Mouse (Mus musculus) brain, embryonic 14.5 days (tissue): ENCODE data around the gene Tcte1. TPM values are rescaled to one million over a fixed set of nuclear protein-coding genes. Genes with fewer than 3 reads are reported as not detected.

Experiments used
- DNase-seq: peaks from one replicate; pipeline ENCODE4 v3.0.0-alpha.2; 2011; ENCODE audit warnings: low read depth
- CTCF ChIP-seq: fragments of 200-500 bp; IDR thresholded peaks from 2 replicates; pipeline ENCODE4 v1.5.1; 2012; ENCODE audit warnings: inconsistent platforms, mild to moderate bottlenecking, moderate library complexity, borderline replicate concordance; ENCODE audit not compliant: insufficient read depth, insufficient read length; ENCODE audit errors: extremely low read depth
- POLR2A ChIP-seq: fragments of 200-500 bp; IDR thresholded peaks from 2 replicates; pipeline ENCODE4 v1.6.1; 2012; ENCODE audit warnings: mild to moderate bottlenecking, inconsistent platforms, borderline replicate concordance; ENCODE audit not compliant: poor library complexity, insufficient read depth, insufficient read length, severe bottlenecking; ENCODE audit errors: extremely low read depth
- polyA plus RNA-seq: library from polyadenylated mRNA; depleted of rRNA; stranded (reverse); fragments of >200 nt; gene quantifications from 2 replicates; pipeline ENCODE4 v1.2.3, GENCODE M21; 2012

Gene Tcte1
- polyA plus RNA-seq, 1 experiment, result 0.92 TPM

DNA sequence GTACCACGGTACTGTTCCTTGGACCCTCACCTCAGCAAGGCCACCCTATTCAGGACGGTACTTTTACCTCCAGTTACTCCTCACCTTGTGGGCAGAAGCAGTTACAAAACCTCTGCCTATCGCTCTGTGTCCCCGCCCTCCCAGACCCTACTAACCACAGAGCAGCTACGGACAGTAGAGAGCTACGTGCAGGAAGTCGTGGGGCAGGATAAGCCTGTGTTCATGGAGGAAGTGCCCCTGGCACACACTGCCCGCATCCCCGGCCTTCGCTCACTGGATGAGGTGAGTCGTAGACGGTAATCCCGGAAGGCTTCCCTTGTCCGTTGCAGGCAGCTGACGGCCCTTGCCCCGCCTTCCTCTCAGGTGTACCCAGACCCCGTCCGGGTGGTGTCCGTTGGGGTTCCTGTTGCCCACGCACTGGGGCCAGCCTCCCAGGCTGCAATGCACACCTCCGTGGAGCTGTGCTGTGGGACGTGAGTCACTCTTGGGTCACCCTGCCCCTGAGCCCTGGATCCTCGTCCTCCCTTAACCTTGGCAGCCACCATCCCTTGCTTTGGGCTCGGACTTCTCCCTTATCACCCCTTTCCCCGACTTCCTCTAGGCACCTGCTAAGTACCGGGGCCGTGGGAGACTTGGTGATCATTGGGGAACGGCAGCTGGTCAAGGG, 5.6 kb upstream of the Tcte1 start:
- no peak for DNase-seq
- no peak for TF ChIP-seq POLR2A
- TF ChIP-seq CTCF, result no peak

DNA sequence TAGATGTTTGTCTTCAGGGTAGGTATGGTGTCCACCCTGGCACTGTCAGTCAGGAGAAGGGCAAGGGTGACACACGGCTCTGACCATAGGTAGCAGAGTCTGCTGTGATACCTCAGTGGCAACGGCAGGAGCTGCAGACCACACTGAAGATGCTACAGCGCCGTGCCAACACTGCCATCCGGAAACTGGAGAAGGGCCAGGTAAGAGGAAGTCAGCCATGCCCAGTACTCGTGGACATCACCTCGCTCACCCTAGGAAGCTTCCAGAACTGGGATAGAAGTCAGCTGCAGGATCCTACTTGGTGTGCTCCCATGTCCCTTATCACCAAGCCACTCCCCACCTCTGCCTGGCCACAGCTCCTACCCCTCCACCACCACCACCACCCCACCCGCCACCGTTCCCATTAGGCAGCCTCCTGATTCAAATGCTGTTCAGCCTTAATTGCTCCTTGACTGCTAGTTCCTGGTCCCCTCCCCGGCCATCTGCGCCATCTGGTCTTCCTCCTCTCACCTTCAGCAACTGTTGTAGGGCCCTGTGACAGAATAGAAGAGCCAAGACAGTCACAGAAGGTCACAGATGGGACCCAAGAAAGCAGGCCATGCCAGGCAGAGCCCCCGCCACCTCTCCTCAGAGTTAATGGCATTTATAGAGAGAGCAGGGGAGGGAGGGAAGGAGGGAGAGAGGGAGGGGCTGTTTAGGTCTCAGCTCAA, 4.3 kb upstream of the Tcte1 start:
- TF ChIP-seq POLR2A, result no peak
- no peak for TF ChIP-seq CTCF
- peak; percentile 74 for DNase-seq

DNA sequence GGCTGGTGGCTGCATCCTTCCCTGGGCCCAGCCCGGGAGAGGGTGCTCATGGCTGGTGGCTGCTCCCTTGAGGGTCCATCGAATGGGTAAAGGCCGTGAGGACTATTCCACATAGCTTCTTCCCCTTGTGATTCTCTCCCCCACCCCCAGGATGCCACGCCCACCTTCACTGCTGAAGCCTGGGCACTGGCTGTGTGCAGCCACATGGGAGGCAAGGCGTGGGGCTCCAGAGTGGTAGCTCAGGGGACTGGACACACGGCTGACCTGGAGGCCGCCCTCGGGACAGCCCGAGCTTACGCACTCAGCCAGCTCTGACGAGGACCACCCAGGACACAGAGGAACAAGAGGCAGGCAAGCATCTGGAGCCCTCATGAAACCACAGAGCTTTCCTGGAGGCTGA, 3.1 kb upstream of the Tcte1 start:
- DNase-seq, result no peak
- TF ChIP-seq CTCF (no peak), POLR2A (no peak)

DNA sequence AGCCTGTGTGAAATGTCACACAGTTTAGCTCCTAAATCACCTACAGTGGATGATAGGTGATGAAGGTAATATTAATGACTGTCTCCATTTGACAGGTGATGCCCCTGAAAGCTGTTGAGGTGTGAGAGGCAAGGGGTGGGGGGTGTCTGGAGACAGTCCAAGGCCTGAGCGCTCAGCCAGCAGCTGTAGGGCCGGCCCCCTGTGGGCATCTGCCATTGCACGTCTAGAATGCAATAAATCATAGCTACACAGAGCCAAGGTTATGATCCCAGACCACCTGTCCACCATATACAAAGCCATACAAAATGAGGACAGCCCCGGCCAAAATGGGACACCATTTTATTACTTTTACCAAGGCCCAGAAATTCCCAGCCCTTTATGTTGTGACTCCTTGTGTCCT, 1.7 kb downstream of the Tcte1 start:
- DNase-seq, result no peak
- TF ChIP-seq CTCF (no peak), POLR2A (no peak)

DNA sequence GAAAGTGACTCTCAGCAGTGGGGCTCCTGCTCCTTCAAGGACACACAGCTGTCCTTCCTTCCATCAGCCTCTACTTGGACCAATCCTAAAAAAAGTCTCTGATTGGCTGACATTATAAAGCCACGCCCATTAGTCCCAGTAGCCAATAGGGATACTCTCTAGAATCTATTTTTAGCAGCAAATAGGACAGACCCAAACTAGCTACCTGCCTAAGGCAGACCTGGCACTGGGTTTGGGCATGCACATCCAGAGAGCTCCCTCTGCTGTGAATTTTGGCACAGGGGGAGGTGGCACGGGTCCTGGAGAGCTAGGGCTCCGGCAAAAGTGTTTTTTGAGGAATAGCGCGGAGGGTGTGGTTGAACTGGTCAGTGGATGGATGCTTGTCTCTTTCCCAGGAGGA, 3.3 kb downstream of the Tcte1 start:
- TF ChIP-seq POLR2A (no peak), CTCF (no peak)
- DNase-seq, result no peak

DNA sequence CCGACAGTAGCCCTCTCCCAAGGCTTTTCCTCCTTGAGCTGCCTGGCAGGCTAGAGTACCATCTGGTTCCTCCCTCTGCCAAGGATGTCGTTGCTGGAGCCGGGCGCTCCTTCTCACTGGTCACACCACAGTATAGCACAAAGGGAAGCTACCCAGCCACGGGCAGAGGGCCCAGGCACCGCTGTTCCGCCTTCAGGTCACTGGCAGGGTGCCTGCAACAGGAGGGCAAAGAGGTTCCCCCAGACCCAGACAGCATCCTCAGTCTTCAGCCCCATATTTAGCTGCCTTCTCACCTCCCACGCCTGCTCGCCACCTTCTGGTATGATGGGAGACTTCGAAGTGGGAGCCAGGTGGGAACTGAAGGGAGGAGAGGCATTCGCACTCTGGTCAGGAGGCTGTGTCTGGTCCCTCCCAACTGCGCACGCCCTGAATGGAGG, 7.1 kb downstream of the Tcte1 start:
- TF ChIP-seq POLR2A (no peak), CTCF (0 out of 2 replicates have a peak, but pooled peaks have one; percentile 5)
- peak; percentile 84 for DNase-seq

DNA sequence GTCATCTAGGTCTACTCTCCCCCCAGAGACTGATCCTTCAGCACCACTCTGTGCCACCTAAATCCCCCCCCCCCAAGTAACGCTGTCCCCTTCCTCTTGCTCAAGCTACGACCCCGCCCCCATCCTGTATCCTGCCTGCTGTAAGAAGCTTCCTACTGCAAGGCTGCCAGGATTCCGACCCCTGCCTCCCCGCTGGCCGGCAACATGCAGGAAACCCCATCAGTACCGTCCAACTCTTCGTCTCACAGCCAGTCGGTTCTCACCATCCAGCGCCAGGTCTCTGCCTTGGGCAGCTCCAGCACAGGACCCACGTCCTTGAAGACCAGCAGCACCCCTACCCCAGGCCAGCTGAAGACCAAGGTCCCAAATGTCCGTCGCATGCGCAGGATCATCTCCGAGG, 9.7 kb downstream of the Tcte1 start:
- DNase-seq, result no peak
- TF ChIP-seq CTCF (no peak), POLR2A (no peak)

DNA sequence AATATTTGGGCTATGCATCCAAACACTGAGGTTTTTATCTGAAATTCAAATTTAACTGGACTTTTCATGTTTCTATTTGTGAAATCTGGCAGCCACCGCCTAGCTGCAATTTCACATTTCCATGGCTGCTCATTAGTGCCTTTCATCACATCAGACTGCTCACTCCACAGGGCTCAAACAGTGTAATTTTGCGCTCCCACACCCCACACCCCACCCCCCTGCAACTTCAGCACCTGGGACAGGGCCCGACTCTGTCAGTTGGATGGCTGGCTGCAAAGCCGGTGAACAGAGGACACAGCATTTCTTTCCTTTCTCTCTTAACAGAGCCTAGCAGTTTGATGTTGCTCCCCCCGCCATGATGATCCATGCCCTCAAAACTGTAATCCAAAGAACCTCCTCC, 13.0 kb downstream of the Tcte1 start:
- DNase-seq, result no peak
- TF ChIP-seq POLR2A (no peak), CTCF (no peak)

DNA sequence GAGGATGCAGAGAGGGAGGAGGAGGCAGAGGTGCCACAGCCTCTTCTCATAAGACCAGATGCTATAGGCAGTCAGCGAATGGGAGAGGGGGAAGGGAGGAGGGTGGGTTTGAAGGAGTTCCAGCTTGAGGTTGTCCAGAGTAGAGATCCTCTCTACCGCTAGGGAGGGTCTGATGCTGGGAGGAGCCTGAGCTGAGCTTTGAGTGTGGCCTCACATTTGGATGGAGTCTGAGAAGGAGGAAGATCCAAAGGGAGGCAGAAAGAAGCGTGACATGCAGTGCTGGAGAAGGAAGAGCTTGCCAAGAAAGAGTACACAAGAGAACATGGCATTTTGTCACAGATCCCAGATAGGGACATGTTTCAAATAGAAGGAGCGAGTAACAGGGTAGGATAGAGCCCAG, 15.2 kb downstream of the Tcte1 start:
- TF ChIP-seq POLR2A (no peak), CTCF (no peak)
- no peak for DNase-seq

DNA sequence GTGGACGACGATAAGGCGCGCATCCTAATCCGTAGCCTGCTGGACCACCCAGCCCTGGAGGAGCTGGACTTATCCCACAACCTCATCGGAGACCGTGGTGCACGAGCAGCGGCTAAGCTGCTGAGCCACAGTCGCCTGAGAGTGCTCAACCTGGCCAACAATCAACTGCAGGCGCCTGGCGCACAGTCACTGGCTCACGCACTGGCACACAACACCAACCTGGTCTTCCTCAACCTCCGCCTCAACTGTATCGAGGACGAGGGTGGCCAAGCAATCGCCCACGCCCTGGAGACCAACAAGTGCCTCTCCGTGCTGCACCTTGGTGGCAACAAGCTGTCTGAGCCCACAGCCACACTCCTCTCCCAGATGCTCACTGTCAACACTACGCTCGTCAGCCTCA, 16.4 kb downstream of the Tcte1 start:
- TF ChIP-seq CTCF (no peak), POLR2A (no peak)
- no peak for DNase-seq

DNA sequence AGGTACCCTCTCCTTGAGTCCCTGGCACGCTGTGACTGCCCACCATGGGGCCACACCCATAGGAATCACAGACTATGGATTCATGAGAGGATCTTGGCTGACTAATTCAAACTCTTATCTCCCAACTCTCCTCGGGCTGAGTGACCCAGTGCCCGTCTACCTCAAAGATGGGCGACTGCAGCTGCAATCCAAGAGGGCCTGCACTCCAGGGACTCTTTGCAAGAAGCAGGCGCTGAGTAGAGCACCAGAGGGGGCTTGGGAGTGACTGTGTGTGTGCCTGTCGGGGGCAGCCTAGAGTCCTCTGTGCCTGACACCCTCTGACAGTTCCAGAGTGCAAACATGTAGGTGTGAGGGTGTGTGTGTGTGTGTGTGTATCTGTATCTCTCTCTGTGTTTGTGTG, 18.9 kb downstream of the Tcte1 start:
- no peak for TF ChIP-seq CTCF
- TF ChIP-seq POLR2A, result no peak
- DNase-seq, result no peak

DNA sequence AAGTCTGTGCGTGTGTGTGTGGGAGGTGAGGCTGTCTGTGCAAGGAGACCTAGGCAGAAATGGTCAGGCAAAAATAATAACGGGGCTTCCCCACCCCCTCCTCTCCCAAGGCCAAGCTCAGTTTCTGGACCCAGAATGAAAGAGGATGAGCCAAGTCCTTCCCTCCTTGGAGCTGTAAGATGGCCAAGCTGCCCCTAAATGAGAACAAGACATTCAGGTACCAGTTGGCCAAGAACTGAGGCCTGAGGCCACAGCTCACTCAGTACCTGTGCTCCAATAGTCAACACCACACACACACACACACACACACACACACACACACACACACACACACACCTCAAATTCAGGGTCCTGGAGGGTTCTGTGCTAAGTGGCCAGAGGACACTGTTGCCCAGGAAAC, 19.5 kb downstream of the Tcte1 start:
- DNase-seq, result no peak
- TF ChIP-seq POLR2A, result no peak
- no peak for TF ChIP-seq CTCF
